Mouse (Mus musculus) gastrocnemius, adult 2 months (tissue): ENCODE results near the gene Cbfa2t2. TPM values are rescaled to one million over a fixed set of nuclear protein-coding genes. Genes with fewer than 3 reads are reported as not detected.

Experiments used
- DNase-seq: peaks from one replicate; pipeline ENCODE4 v3.0.0; 2022
- H3K27ac ChIP-seq: fragments of 200-600 bp; 2 replicates; pipeline ENCODE4 v1.8.1; 2022; ENCODE audit warnings: mild to moderate bottlenecking
- H3K4me3 ChIP-seq: fragments of 200-600 bp; 2 replicates; pipeline ENCODE4 v1.8.1; 2022; ENCODE audit warnings: mild to moderate bottlenecking, moderate library complexity
- CTCF ChIP-seq: fragments of 200-600 bp; IDR thresholded peaks from 2 replicates; pipeline ENCODE4 v1.8.1; 2022; ENCODE audit warnings: antibody characterized with exemption, mild to moderate bottlenecking, moderate library complexity
- intact Hi-C: fragments of 180-260 bp; cut with DNase I; formaldehyde crosslinking; loops from one replicate; pipeline ENCODE4 v1.15.1; 2025
- total RNA-seq, 2 experiments: library from RNA; stranded (reverse); gene quantifications; 2 replicates each; pipeline ENCODE4 v1.2.3; 2021

The Cbfa2t2 gene
- total RNA-seq, 2 experiments from 2014 or later, result 13.4 to 17.9 TPM

GRCm38 (mm10) chr2:154499717-154500247 is 63.5 kb downstream of the Cbfa2t2 start:
- TF ChIP-seq CTCF, result no peak
- H3K4me3 ChIP-seq, result no peak overlapping the region
- DNase-seq, result no peak
- no peak overlapping the region for H3K27ac ChIP-seq
- intact Hi-C loops, result no loop called here

- no peak overlapping the region for H3K27ac ChIP-seq
- H3K4me3 ChIP-seq, result no peak overlapping the region
- no peak for TF ChIP-seq CTCF
- intact Hi-C loops, result no loop called here
- no peak for DNase-seq
These were observed 64.5 kb downstream of the Cbfa2t2 start for GRCm38 (mm10) chr2:154500758-154501157.

- intact Hi-C loops, result no loop called here
- no peak for TF ChIP-seq CTCF
- H3K27ac ChIP-seq, result peak overlapping the region; percentile 75
These were observed 70.8 kb downstream of the Cbfa2t2 start for GRCm38 (mm10) chr2:154507076-154507475.

GRCm38 (mm10) chr2:154507566-154508283 is 71.4 kb downstream of the Cbfa2t2 start:
- intact Hi-C loops, result loop anchor here (1.0 kb wide), 1 partner anchor 90 kb away; no protein-coding TSS in a partner anchor
- DNase-seq, result peak; percentile 55
- H3K4me3 ChIP-seq, result no peak overlapping the region
- H3K27ac ChIP-seq, result peak overlapping the region; percentile 75
- peak; percentile 42 for TF ChIP-seq CTCF

More at GRCm38 (mm10) chr2:154507076-154507475, 70.8 kb downstream of the Cbfa2t2 start:
- DNase-seq, result no peak
- no peak overlapping the region for H3K4me3 ChIP-seq

GRCm38 (mm10) chr2:154508450-154508849 is 72.2 kb downstream of the Cbfa2t2 start:
- TF ChIP-seq CTCF, result no peak
- DNase-seq, result no peak
- no peak overlapping the region for H3K4me3 ChIP-seq
- peak overlapping the region; percentile 75 for H3K27ac ChIP-seq
- intact Hi-C loops, result loop anchor here (1.0 kb wide), 1 partner anchor 91 kb away; no protein-coding TSS in a partner anchor

- no peak overlapping the region for H3K4me3 ChIP-seq
- intact Hi-C loops, result no loop called here
- DNase-seq, result no peak
- no peak for TF ChIP-seq CTCF
- H3K27ac ChIP-seq, result no peak overlapping the region
These were observed 73.9 kb downstream of the Cbfa2t2 start for GRCm38 (mm10) chr2:154510141-154510540.

- intact Hi-C loops, result no loop called here
- Histone ChIP-seq H3K4me3 (no peak overlapping the region), H3K27ac (no peak overlapping the region)
- no peak for DNase-seq
- no peak for TF ChIP-seq CTCF
These were observed 80.7 kb downstream of the Cbfa2t2 start for GRCm38 (mm10) chr2:154516944-154517343.

GRCm38 (mm10) chr2:154517424-154517823 is 81.1 kb downstream of the Cbfa2t2 start:
- intact Hi-C loops, result no loop called here
- no peak for TF ChIP-seq CTCF
- DNase-seq, result no peak
- H3K4me3 ChIP-seq, result no peak overlapping the region
- H3K27ac ChIP-seq, result no peak overlapping the region

- no peak for TF ChIP-seq CTCF
- intact Hi-C loops, result no loop called here
- no peak overlapping the region for H3K4me3 ChIP-seq
- no peak for DNase-seq
- H3K27ac ChIP-seq, result no peak overlapping the region
These were observed 85.2 kb downstream of the Cbfa2t2 start for GRCm38 (mm10) chr2:154521449-154521848.

- no peak for DNase-seq
- no peak overlapping the region for H3K4me3 ChIP-seq
- TF ChIP-seq CTCF, result no peak
- intact Hi-C loops, result no loop called here
- H3K27ac ChIP-seq, result no peak overlapping the region
These were observed 86.1 kb downstream of the Cbfa2t2 start for GRCm38 (mm10) chr2:154522334-154522733.

GRCm38 (mm10) chr2:154525285-154525684 is 89.0 kb downstream of the Cbfa2t2 start:
- Histone ChIP-seq H3K27ac (no peak overlapping the region), H3K4me3 (no peak overlapping the region)
- DNase-seq, result no peak
- intact Hi-C loops, result no loop called here
- TF ChIP-seq CTCF, result no peak

GRCm38 (mm10) chr2:154526531-154526930 is 90.2 kb downstream of the Cbfa2t2 start:
- no peak overlapping the region for H3K4me3 ChIP-seq
- no peak overlapping the region for H3K27ac ChIP-seq
- DNase-seq, result no peak
- intact Hi-C loops, result no loop called here
- no peak for TF ChIP-seq CTCF

- intact Hi-C loops, result no loop called here
- no peak overlapping the region for H3K4me3 ChIP-seq
- DNase-seq, result no peak
- no peak overlapping the region for H3K27ac ChIP-seq
- TF ChIP-seq CTCF, result no peak
These were observed 96.6 kb downstream of the Cbfa2t2 start for GRCm38 (mm10) chr2:154532888-154533287.
